Mouse (Mus musculus) heart, adult 9 months (tissue): Measurements from ENCODE around the gene Tnfrsf18.

ENCODE experiments used
- DNase-seq, 2 experiments: peaks; one replicate each; pipeline ENCODE4 v3.0.0; 2022; ENCODE audit warnings: low spot score in 2 of 2

The Tnfrsf18 gene

GRCm38 (mm10) chr4:156076911-156077382, 51.0 kb downstream of the Tnfrsf18 start:
- no peak for DNase-seq

- peak in 1 of 2 experiments; percentile 6 for DNase-seq
Observed at GRCm38 (mm10) chr4:156077499-156078301, 51.7 kb downstream of the Tnfrsf18 start.
